Mouse (Mus musculus) cerebellum, adult 2 months (tissue): ENCODE data around the gene 4930550C14Rik.

Experiments
- CTCF ChIP-seq: fragments of 200-500 bp; IDR thresholded peaks from 2 replicates; pipeline ENCODE4 v1.5.1; 2011; ENCODE audit warnings: low read depth, mild to moderate bottlenecking, control low read depth, low read length, moderate library complexity, borderline replicate concordance; ENCODE audit not compliant: insufficient read depth
- POLR2A ChIP-seq: fragments of 200-500 bp; IDR thresholded peaks from 2 replicates; pipeline ENCODE4 v1.6.1; 2011; ENCODE audit warnings: low read length, control low read depth, borderline replicate concordance; ENCODE audit not compliant: insufficient read depth

- TF ChIP-seq POLR2A (no peak), CTCF (no peak)
Observed at GRCm38 (mm10) chr9:53371339-53371738, 30.8 kb upstream of the 4930550C14Rik start.
